Mouse (Mus musculus): ENCODE measurements around the gene Slc25a24.

Slc25a24 gene

GRCm38 (mm10) chr3:109169121-109169520, 46.2 kb downstream of the Slc25a24 start:
- DNase-seq (ENCODE audit: inconsistent ontology term) = no peak

GRCm38 (mm10) chr3:109171070-109171778, 48.3 kb downstream of the Slc25a24 start:
- DNase-seq (ENCODE audit: inconsistent ontology term) = peak; percentile 55

GRCm38 (mm10) chr3:109174394-109174793, 51.4 kb downstream of the Slc25a24 start:
- DNase-seq (ENCODE audit: inconsistent ontology term) = no peak

- DNase-seq (ENCODE audit: inconsistent ontology term) = no peak
These were observed 55.8 kb downstream of the Slc25a24 start for GRCm38 (mm10) chr3:109178705-109179104.

- peak; percentile 24 for DNase-seq (ENCODE audit: inconsistent ontology term)
These were observed 56.7 kb downstream of the Slc25a24 start for GRCm38 (mm10) chr3:109179528-109180076.

DNA sequence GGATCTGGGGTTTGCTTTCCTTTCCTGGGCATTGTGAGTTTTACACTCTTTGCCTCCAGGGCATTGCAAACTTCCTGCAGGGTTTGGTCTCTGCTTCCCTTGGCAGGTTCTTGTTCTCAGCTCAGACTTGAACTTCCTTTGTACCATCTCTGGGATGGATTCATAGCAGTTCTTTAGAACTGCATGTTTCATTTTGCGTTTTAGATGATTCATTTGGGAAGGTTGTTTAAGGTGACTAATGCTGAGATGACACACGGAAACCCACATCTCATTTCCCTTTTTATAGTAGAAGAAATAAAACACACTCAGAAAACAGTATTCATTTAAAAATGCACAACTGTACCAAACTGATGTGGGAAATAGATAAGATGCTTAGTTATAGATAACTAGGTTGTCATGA, 73.2 kb downstream of the Slc25a24 start:
- DNase-seq (ENCODE audit: inconsistent ontology term) = no peak

- no peak for DNase-seq (ENCODE audit: inconsistent ontology term)
These were observed 76.3 kb downstream of the Slc25a24 start for GRCm38 (mm10) chr3:109199280-109199679.

DNA sequence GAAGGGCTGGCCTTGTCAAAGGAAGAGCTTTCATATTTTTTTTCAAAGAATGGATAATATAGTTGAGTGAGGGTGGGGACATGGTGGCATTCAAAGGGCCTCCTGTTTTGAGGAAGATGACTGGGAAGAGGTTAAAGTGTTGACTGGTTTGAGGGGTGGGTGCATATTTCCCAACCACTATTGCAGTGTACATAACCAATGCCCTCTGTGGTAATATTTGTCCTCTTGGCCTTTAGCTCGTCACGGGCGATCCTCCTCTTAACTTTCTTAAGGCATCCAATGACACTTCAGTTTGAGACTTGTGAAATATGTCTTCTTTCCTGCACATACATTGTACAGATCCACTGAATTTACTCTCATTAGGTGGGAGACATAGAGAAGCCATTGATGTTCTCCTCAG, 89.4 kb downstream of the Slc25a24 start:
- DNase-seq (ENCODE audit: inconsistent ontology term) = no peak

DNA sequence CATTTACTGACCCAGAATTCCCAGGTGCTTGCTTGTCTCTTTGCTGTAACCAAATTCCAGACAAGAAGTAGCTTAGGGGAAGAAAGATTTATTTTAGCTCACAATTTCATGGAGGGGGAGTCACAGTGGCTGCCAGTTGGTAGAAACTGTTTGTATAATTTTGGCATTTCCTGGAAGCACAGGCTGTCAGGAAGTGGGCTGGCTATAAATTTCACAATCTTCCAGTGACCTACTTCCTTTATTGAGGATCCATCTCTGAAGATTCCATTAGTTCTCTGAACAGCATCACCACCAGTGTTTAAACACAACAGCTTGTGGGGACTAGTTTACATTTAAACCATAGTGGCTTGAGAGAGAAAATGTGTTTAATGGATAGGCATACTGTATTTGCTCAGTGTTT, 93.4 kb downstream of the Slc25a24 start:
- no peak for DNase-seq (ENCODE audit: inconsistent ontology term)
